Mouse (Mus musculus) E14TG2a.4 (cell line): ENCODE measurements around the gene Mbnl1.

Experiments
- CTCF ChIP-seq: conservative IDR thresholded peaks from 2 replicates; pipeline ENCODE4 v1.5.1; 2014; ENCODE audit warnings: low read length
- NANOG ChIP-seq: IDR thresholded peaks from 2 replicates; pipeline ENCODE4 v1.6.1; 2014; ENCODE audit warnings: borderline replicate concordance, low read length, mixed read lengths

- TF ChIP-seq CTCF (no peak), NANOG (no peak)
Observed at GRCm38 (mm10) chr3:60519337-60519736, 46.7 kb downstream of the Mbnl1 start.
